ENCODE assay signal across 12 mouse cellular contexts in the genomic region with DNA sequence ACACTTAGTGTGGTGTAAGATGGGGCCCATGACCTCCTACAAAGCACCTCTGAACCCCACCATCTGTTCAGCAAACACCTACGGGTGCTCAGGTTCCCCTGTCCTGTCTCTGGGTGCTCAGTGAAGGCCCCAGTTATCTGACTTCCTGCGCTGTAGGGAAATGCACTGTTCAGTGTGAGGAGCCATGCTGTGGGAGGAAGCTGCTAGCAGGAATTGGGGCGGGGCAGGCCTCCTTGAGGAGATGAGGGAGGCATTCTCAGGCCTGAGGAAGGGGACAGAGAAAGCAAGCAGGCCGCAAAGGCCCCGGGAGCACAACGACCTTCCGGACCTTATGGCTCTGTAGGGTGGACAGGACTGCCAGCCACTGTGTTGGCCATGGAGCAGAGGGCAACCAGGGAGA. TPM values are rescaled to one million over a fixed set of nuclear protein-coding genes. Genes with fewer than 3 reads are reported as not detected.
DNase-seq lines count a peak whose midpoint lies in the region; ATAC-seq and TF ChIP-seq lines count a peak whose summit lies in the region.
"Had no signal": no experiment of that assay in that cellular context is flagged by ENCODE, and none has a peak within 500 bp of the region (broad histone marks: within the 10 kb centered on the region; RNA-seq: fewer than 3 reads in every experiment).

No protein-coding gene starts in this region.

- H3K4me2 ChIP-seq in forebrain, postnatal 0 days (ENCODE audit: low read depth), result no peak overlapping the region
- H3K4me2 ChIP-seq in kidney, embryonic 16.5 days (replicated peaks; ENCODE audit: low read depth, low read length), result no peak overlapping the region
- H3K4me2 ChIP-seq in liver, embryonic 16.5 days (ENCODE audit: low read depth, low read length), result no peak overlapping the region

- H3K9me3 ChIP-seq in forebrain, postnatal 0 days (ENCODE audit: low read length), result no peaks in the 10 kb centered on the region
- no peaks in the 10 kb centered on the region for H3K9me3 ChIP-seq in forebrain, embryonic 10.5 days
- H3K9me3 ChIP-seq in kidney, embryonic 16.5 days (ENCODE audit: low read length), result no peaks in the 10 kb centered on the region
- no peaks in the 10 kb centered on the region for H3K9me3 ChIP-seq in liver, embryonic 16.5 days (replicated peaks; ENCODE audit: control insufficient read depth, low read length)

- H3K9ac ChIP-seq in forebrain, postnatal 0 days, result no peak overlapping the region
- H3K9ac ChIP-seq in kidney, embryonic 16.5 days (replicated peaks; ENCODE audit: low read length), result no peak overlapping the region
- H3K9ac ChIP-seq in liver, embryonic 16.5 days (ENCODE audit: low read depth, low read length), result no peak overlapping the region
- H3K9ac ChIP-seq: liver, embryonic 14.5 days had no signal

- no peaks in the 10 kb centered on the region for H3K27me3 ChIP-seq in forebrain, postnatal 0 days (ENCODE audit: insufficient read depth, low read length)
- no peaks in the 10 kb centered on the region for H3K27me3 ChIP-seq in forebrain, embryonic 10.5 days (ENCODE audit: poor library complexity, severe bottlenecking)
- no peaks in the 10 kb centered on the region for H3K27me3 ChIP-seq in kidney, embryonic 16.5 days (ENCODE audit: insufficient read depth, low read length)
- H3K27me3 ChIP-seq in liver, embryonic 16.5 days (ENCODE audit: control insufficient read depth, insufficient read depth, low read depth, low read length), result no peaks in the 10 kb centered on the region

- WGBS in forebrain, postnatal 0 days, result 85% methylated on average over 7 of the region's 7 CpGs
- 88% methylated on average over 7 of the region's 7 CpGs for WGBS in forebrain, embryonic 10.5 days
- WGBS in kidney, embryonic 16.5 days, result 74% methylated on average over 7 of the region's 7 CpGs
- 31% methylated on average over 7 of the region's 7 CpGs for WGBS in liver, embryonic 16.5 days (ENCODE audit: insufficient replicate concordance)

- no peaks in the 10 kb centered on the region for H3K4me1 ChIP-seq in forebrain, postnatal 0 days (ENCODE audit: insufficient read depth)
- peaks cover 9% of the 10 kb centered on the region for H3K4me1 ChIP-seq in forebrain, embryonic 10.5 days
- H3K4me1 ChIP-seq in kidney, embryonic 16.5 days (ENCODE audit: insufficient read depth, low read length), result peaks cover 18% of the 10 kb centered on the region
- peaks cover 40% of the 10 kb centered on the region for H3K4me1 ChIP-seq in liver, embryonic 16.5 days (ENCODE audit: control insufficient read depth, low read depth, low read length)

- peaks cover 50% of the 10 kb centered on the region for H3K36me3 ChIP-seq in forebrain, postnatal 0 days (ENCODE audit: insufficient read depth)
- H3K36me3 ChIP-seq in forebrain, embryonic 10.5 days (replicated peaks), result peaks cover 68% of the 10 kb centered on the region
- peaks cover 15% of the 10 kb centered on the region for H3K36me3 ChIP-seq in kidney, embryonic 16.5 days (ENCODE audit: insufficient read depth, low read length)
- peaks cover 24% of the 10 kb centered on the region for H3K36me3 ChIP-seq in liver, embryonic 16.5 days (ENCODE audit: control insufficient read depth, insufficient read depth)

- peak overlapping the region; percentile 40; the same call in 1 of the 2 replicates for H3K27ac ChIP-seq in forebrain, postnatal 0 days (ENCODE audit: low read depth, low read length)
- H3K27ac ChIP-seq in forebrain, embryonic 10.5 days, result no peak overlapping the region
- H3K27ac ChIP-seq in kidney, embryonic 16.5 days (ENCODE audit: low read length), result peak overlapping the region; percentile 11; the same call in 1 of the 2 replicates
- peak overlapping the region; percentile 38 for H3K27ac ChIP-seq in liver, embryonic 16.5 days (ENCODE audit: low read length)
- H3K27ac ChIP-seq: liver, embryonic 14.5 days had no signal

- DNase-seq in forebrain, postnatal 0 days, result no peak
- no peak for DNase-seq in forebrain, embryonic 10.5 days (ENCODE audit: extremely low spot score, low spot score)
- DNase-seq in kidney, postnatal 10 days, result no peak
- peak; percentile 52 for DNase-seq in ZHBTc4 (ENCODE audit: low read depth, low spot score)
- no peak for DNase-seq in embryo, embryonic 9.5 days (ENCODE audit: extremely low spot score)
- DNase-seq in Muller cell, postnatal 12 days (ENCODE audit: inconsistent ontology term), result no peak
- DNase-seq: adrenal gland, postnatal 14 days; cerebellum, adult 18-20 months; kidney, adult 2 months had no signal

- ATAC-seq in forebrain, postnatal 0 days, result no peak
- ATAC-seq in kidney, embryonic 16.5 days (ENCODE audit: low FRiP score, low TSS enrichment), result no peak
- no peak for ATAC-seq in liver, embryonic 16.5 days (ENCODE audit: low read depth)

- no peak overlapping the region for H3K4me3 ChIP-seq in forebrain, postnatal 0 days (ENCODE audit: low read depth, low read length)
- H3K4me3 ChIP-seq in forebrain, embryonic 10.5 days, result no peak overlapping the region
- no peak overlapping the region for H3K4me3 ChIP-seq in kidney, embryonic 16.5 days (ENCODE audit: low read length)
- H3K4me3 ChIP-seq in liver, embryonic 16.5 days (ENCODE audit: low read depth, low read length), result no peak overlapping the region

- TF ChIP-seq CTCF in forebrain, postnatal 0 days (IDR thresholded peaks at IDR 0.05; ENCODE audit: low read depth), result no peak

RNA-seq across cellular contexts. Expression of a gene that starts 7.6 kb away (rescaled TPM):
- total RNA-seq in forebrain, postnatal 0 days (2014; rRNA removed), result 69.6 and 98.3 TPM in 2 replicates
- 67.1 and 74.2 TPM in 2 replicates for polyA plus RNA-seq in forebrain, postnatal 0 days (2015; fragmentation: Nextera tagmentation; extraction: Ambion mirVana)
- 62.0 and 64.5 TPM in 2 replicates for polyA plus RNA-seq in forebrain, embryonic 10.5 days (2016; fragmentation: Nextera tagmentation; extraction: Ambion mirVana)
- 194 and 206 TPM in 2 replicates for polyA plus RNA-seq in kidney, embryonic 16.5 days (2015; fragmentation: Nextera tagmentation; extraction: Ambion mirVana)
- polyA plus RNA-seq in liver, embryonic 16.5 days (2015; fragmentation: Nextera tagmentation; extraction: Ambion mirVana), result 87.3 and 94.5 TPM in 2 replicates

RNA-seq across cellular contexts. Expression of a gene that starts 16.8 kb away (rescaled TPM):
- total RNA-seq in forebrain, postnatal 0 days (2014; rRNA removed), result 270 and 305 TPM in 2 replicates
- 381 and 398 TPM in 2 replicates for polyA plus RNA-seq in forebrain, postnatal 0 days (2015; fragmentation: Nextera tagmentation; extraction: Ambion mirVana)
- 439 and 448 TPM in 2 replicates for polyA plus RNA-seq in forebrain, embryonic 10.5 days (2016; fragmentation: Nextera tagmentation; extraction: Ambion mirVana)
- 365 and 369 TPM in 2 replicates for polyA plus RNA-seq in kidney, embryonic 16.5 days (2015; fragmentation: Nextera tagmentation; extraction: Ambion mirVana)
- polyA plus RNA-seq in liver, embryonic 16.5 days (2015; fragmentation: Nextera tagmentation; extraction: Ambion mirVana), result 82.3 and 92.2 TPM in 2 replicates

RNA-seq across cellular contexts. Expression of a gene that starts 16.9 kb away (rescaled TPM):
- not detected in 2 replicates for total RNA-seq in forebrain, postnatal 0 days (2014; rRNA removed)
- 27.7 and 33.6 TPM in 2 replicates for polyA plus RNA-seq in forebrain, postnatal 0 days (2015; fragmentation: Nextera tagmentation; extraction: Ambion mirVana)
- polyA plus RNA-seq in forebrain, embryonic 10.5 days (2016; fragmentation: Nextera tagmentation; extraction: Ambion mirVana), result 3.1 and 3.4 TPM in 2 replicates
- 2.2 TPM in 1 of 2 replicates, not detected in the other for polyA plus RNA-seq in kidney, embryonic 16.5 days (2015; fragmentation: Nextera tagmentation; extraction: Ambion mirVana)
- polyA plus RNA-seq in liver, embryonic 16.5 days (2015; fragmentation: Nextera tagmentation; extraction: Ambion mirVana), result 0.61 TPM in 1 of 2 replicates, not detected in the other
- polyA plus RNA-seq: kidney, adult 2 months had no signal

RNA-seq across cellular contexts. Expression of a gene that starts 33.0 kb away (rescaled TPM):
- total RNA-seq in forebrain, postnatal 0 days (2014; rRNA removed), result 41.7 and 45.3 TPM in 2 replicates
- polyA plus RNA-seq in forebrain, postnatal 0 days (2015; fragmentation: Nextera tagmentation; extraction: Ambion mirVana), result 74.9 and 80.3 TPM in 2 replicates
- polyA plus RNA-seq in forebrain, embryonic 10.5 days (2016; fragmentation: Nextera tagmentation; extraction: Ambion mirVana), result 102 and 104 TPM in 2 replicates
- 78.8 and 90.2 TPM in 2 replicates for polyA plus RNA-seq in kidney, embryonic 16.5 days (2015; fragmentation: Nextera tagmentation; extraction: Ambion mirVana)
- 43.7 and 46.3 TPM in 2 replicates for polyA plus RNA-seq in liver, embryonic 16.5 days (2015; fragmentation: Nextera tagmentation; extraction: Ambion mirVana)

RNA-seq across cellular contexts. Expression of a gene that starts 59.1 kb away (rescaled TPM):
- total RNA-seq in forebrain, postnatal 0 days (2014; rRNA removed), result 0.77 and 1.1 TPM in 2 replicates
- 0.86 and 1.2 TPM in 2 replicates for polyA plus RNA-seq in forebrain, postnatal 0 days (2015; fragmentation: Nextera tagmentation; extraction: Ambion mirVana)
- 0.44 and 0.76 TPM in 2 replicates for polyA plus RNA-seq in forebrain, embryonic 10.5 days (2016; fragmentation: Nextera tagmentation; extraction: Ambion mirVana)
- 1.6 and 1.7 TPM in 2 replicates for polyA plus RNA-seq in kidney, embryonic 16.5 days (2015; fragmentation: Nextera tagmentation; extraction: Ambion mirVana)
- polyA plus RNA-seq in liver, embryonic 16.5 days (2015; fragmentation: Nextera tagmentation; extraction: Ambion mirVana), result 18.2 and 20.6 TPM in 2 replicates
